In the genomic region with DNA sequence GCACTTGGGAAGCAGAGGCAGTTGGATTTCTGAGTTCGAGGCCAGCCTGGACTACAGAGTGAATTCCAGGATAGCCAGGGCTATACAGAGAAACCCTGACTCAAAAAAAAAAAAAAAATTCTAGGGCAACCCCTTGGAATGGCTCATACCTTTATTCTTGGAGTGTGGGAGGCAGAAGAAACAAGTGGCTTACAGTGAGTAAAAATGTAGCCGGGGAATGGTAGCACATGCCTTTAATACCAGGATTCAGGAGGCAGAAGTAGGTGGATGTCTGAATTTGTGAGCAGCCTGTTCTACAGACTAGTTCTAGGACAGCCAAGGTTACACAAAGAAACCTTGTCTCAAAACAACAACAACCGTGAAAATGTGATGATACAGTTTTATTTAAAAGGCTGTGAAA, we compare ENCODE assay signal across 22 mouse cellular contexts. TPM values are rescaled to one million over a fixed set of nuclear protein-coding genes. Genes with fewer than 3 reads are reported as not detected.
A peak's percentile ranks its signal among the peaks of the same experiment; 100 is the strongest.
DNase-seq lines count a peak whose midpoint lies in the region; ATAC-seq lines count a peak whose summit lies in the region.
"Had no signal": no experiment of that assay in that cellular context is flagged by ENCODE, and none has a peak within 500 bp of the region (broad histone marks: within the 10 kb centered on the region; RNA-seq: fewer than 3 reads in every experiment).

No protein-coding gene starts in this region.

- peak; percentile 86 for ATAC-seq in frontal cortex, adult (ENCODE audit: low TSS enrichment)
- no peak for ATAC-seq in hindbrain, embryonic 11.5 days (ENCODE audit: low FRiP score)
- ATAC-seq: activated CD4-positive, CD25-positive, alpha-beta regulatory T cell, adult 4 months; CD4-positive, CD25-positive, alpha-beta regulatory T cell, adult 4 months; Patski had no signal

- H3K4me1 ChIP-seq in hindbrain, embryonic 11.5 days (replicated peaks; ENCODE audit: control insufficient read depth, insufficient read depth, low read length) = no peaks in the 10 kb centered on the region

- H3K27me3 ChIP-seq in hindbrain, embryonic 11.5 days (ENCODE audit: control insufficient read depth, insufficient read depth, low read length) = no peaks in the 10 kb centered on the region
- H3K27me3 ChIP-seq: CH12.LX, Patski had no signal

- H3K27ac ChIP-seq in hindbrain, embryonic 11.5 days (ENCODE audit: low read depth, low read length) = no peak overlapping the region

- no peaks in the 10 kb centered on the region for H3K36me3 ChIP-seq in hindbrain, embryonic 11.5 days (ENCODE audit: control insufficient read depth, insufficient read depth, low read length)

- 90% methylated on average over 3 of the region's 3 CpGs for WGBS in hindbrain, embryonic 11.5 days

- no peak for DNase-seq in frontal cortex, postnatal 36 days (ENCODE audit: low spot score in 2 of 2)
- DNase-seq in right cerebral cortex, adult 18-20 months = peak; percentile 25
- DNase-seq in right cerebral cortex, adult 2 months (ENCODE audit: low spot score in 2 of 2) = no peak
- peak; percentile 59 for DNase-seq in brain, adult 2 months (ENCODE audit: low read depth, low spot score)
- DNase-seq in hindbrain, embryonic 11.5 days (ENCODE audit: low spot score) = no peak
- DNase-seq: adrenal gland, adult 2 months; adrenal gland, adult 8-10 months; adrenal gland, postnatal 10 days; adrenal gland, postnatal 14 days; adrenal gland, postnatal 25 days; adrenal gland, postnatal 36 days; B cell, adult 2 months; cerebellum, adult 11 months; cerebellum, adult 11-12 months; cerebellum, adult 18-20 months; cerebellum, adult 2 months had no signal

- H3K4me3 ChIP-seq in hindbrain, embryonic 11.5 days (ENCODE audit: low read depth, low read length) = no peak overlapping the region

- no peaks in the 10 kb centered on the region for H3K9me3 ChIP-seq in hindbrain, embryonic 11.5 days (ENCODE audit: control insufficient read depth, low read length)
- H3K9me3 ChIP-seq: G1E had no signal

- no peak overlapping the region for H3K9ac ChIP-seq in hindbrain, embryonic 11.5 days (ENCODE audit: low read depth, low read length)

- H3K4me2 ChIP-seq in hindbrain, embryonic 11.5 days (replicated peaks; ENCODE audit: low read depth, low read length) = no peak overlapping the region

RNA-seq across cellular contexts. Expression of a gene that starts 46.1 kb away (rescaled TPM):
- polyA plus RNA-seq in hindbrain, embryonic 11.5 days (2014; fragmentation: Nextera tagmentation; extraction: Ambion mirVana) = 2.5 and 3.0 TPM in 2 replicates
- polyA plus RNA-seq: activated CD4-positive, CD25-positive, alpha-beta regulatory T cell, adult 4 months; CD4-positive, CD25-positive, alpha-beta regulatory T cell, adult 4 months; G1E had no signal

RNA-seq across cellular contexts. Expression of a gene that starts 50.8 kb away (rescaled TPM):
- 0.32 and 0.69 TPM in 2 replicates for polyA plus RNA-seq in hindbrain, embryonic 11.5 days (2014; fragmentation: Nextera tagmentation; extraction: Ambion mirVana)
- polyA plus RNA-seq: activated CD4-positive, CD25-positive, alpha-beta regulatory T cell, adult 4 months; adrenal gland, adult 2 months; CD4-positive, CD25-positive, alpha-beta regulatory T cell, adult 4 months; G1E; Patski had no signal

RNA-seq across cellular contexts. Expression of a gene that starts 57.9 kb away (rescaled TPM):
- polyA plus RNA-seq in hindbrain, embryonic 11.5 days (2014; fragmentation: Nextera tagmentation; extraction: Ambion mirVana) = 10.8 and 12.5 TPM in 2 replicates

Comparison
In these comparisons a context has a peak if more than half of its experiments do, and no peak if none do; other contexts are left out.
1. DNase-seq: peak in right cerebral cortex, adult 18-20 months (single experiment) and brain, adult 2 months (single experiment); none in frontal cortex, postnatal 36 days (0 of 2), right cerebral cortex, adult 2 months (0 of 2) and hindbrain, embryonic 11.5 days (single experiment).